Mouse (Mus musculus): ENCODE results near the gene Padi3. TPM values are rescaled to one million over a fixed set of nuclear protein-coding genes. Genes with fewer than 3 reads are reported as not detected.
A peak's percentile ranks its signal among the peaks of the same experiment; 100 is the strongest.

The Padi3 gene
- polyA plus RNA-seq, 1 experiment = not detected

- TF ChIP-seq CTCF (IDR thresholded peaks at IDR 0.05; ENCODE audit: extremely low read depth, insufficient read depth, low read length) (no peak), POLR2A (IDR thresholded peaks at IDR 0.05; ENCODE audit: extremely low read depth, insufficient read depth, low read length) (no peak)
- H3K27ac ChIP-seq (ENCODE audit: insufficient read depth, low read length) = no peak overlapping the region
- H3K4me3 ChIP-seq (ENCODE audit: insufficient read depth, low read length) = no peak overlapping the region
- no peaks in the 10 kb centered on the region for H3K4me1 ChIP-seq (ENCODE audit: control insufficient read depth, insufficient read depth, low read length)
Observed at GRCm38 (mm10) chr4:140747978-140748377, 62.5 kb downstream of the Padi3 start.

DNA sequence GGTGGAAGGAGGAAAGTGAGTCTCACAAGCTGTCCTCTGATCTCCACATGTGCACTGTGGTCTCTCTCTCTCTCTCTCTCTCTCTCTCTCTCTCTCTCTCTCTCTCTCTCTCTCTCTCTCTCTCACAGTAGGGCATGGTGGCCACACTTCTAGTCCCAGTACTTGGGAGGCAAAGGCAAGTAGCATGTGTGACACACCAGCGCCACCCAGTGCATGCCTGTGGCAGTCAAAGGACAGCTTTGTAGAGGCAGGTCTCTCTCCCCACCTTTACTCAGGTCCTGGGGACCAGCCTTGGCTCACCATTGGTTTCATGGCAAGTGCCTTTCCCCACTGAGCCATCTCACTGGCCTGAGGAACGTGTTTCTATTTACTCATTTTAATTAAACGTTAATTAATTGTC is 65.8 kb downstream of the Padi3 start:
- Histone ChIP-seq H3K4me3 (ENCODE audit: insufficient read depth, low read length) (no peak overlapping the region), H3K27ac (ENCODE audit: insufficient read depth, low read length) (no peak overlapping the region), H3K4me1 (ENCODE audit: control insufficient read depth, insufficient read depth, low read length) (peaks cover 6% of the 10 kb centered on the region)
- TF ChIP-seq POLR2A (IDR thresholded peaks at IDR 0.05; ENCODE audit: extremely low read depth, insufficient read depth, low read length) (no peak), CTCF (IDR thresholded peaks at IDR 0.05; ENCODE audit: extremely low read depth, insufficient read depth, low read length) (peak; percentile 89)

GRCm38 (mm10) chr4:140743086-140743485 is 67.4 kb downstream of the Padi3 start:
- Histone ChIP-seq H3K27ac (ENCODE audit: insufficient read depth, low read length) (no peak overlapping the region), H3K4me1 (ENCODE audit: control insufficient read depth, insufficient read depth, low read length) (peaks cover 6% of the 10 kb centered on the region), H3K4me3 (ENCODE audit: insufficient read depth, low read length) (no peak overlapping the region)
- TF ChIP-seq POLR2A (IDR thresholded peaks at IDR 0.05; ENCODE audit: extremely low read depth, insufficient read depth, low read length) (no peak), CTCF (IDR thresholded peaks at IDR 0.05; ENCODE audit: extremely low read depth, insufficient read depth, low read length) (no peak)

DNA sequence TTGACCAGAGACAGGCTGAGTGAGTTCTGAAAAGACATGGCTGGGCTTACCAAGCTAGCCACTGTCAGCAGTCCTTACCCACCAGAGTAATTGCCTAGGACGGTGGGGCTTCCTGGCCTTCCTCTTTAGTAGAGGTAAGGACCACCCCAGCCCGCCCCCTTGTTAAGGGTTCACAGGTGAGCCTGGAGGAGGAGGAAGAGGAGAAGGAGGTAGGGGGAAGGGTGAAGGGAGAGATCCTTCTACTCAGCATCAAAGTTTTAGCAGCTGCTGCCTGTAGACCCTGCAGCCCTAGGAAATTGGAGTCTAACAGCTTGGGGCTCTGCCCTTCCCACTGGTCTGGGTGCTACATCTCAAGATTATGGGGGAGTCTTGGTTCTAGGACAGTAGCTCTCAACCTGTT is 67.9 kb downstream of the Padi3 start, which contains the start of gene Padi6:
Gene Padi6 (minus strand): TSS at position 101 of the 400 bp plus-strand sequence.
- H3K4me1 ChIP-seq (ENCODE audit: control insufficient read depth, insufficient read depth, low read length) = peaks cover 6% of the 10 kb centered on the region
- no peak within 1 kb of the TSS for H3K27ac ChIP-seq (ENCODE audit: insufficient read depth, low read length)
- TF ChIP-seq CTCF (IDR thresholded peaks at IDR 0.05; ENCODE audit: extremely low read depth, insufficient read depth, low read length) = no peak
- no peak for TF ChIP-seq POLR2A (IDR thresholded peaks at IDR 0.05; ENCODE audit: extremely low read depth, insufficient read depth, low read length)
- no peak within 1 kb of the TSS for H3K4me3 ChIP-seq (ENCODE audit: insufficient read depth, low read length)

DNA sequence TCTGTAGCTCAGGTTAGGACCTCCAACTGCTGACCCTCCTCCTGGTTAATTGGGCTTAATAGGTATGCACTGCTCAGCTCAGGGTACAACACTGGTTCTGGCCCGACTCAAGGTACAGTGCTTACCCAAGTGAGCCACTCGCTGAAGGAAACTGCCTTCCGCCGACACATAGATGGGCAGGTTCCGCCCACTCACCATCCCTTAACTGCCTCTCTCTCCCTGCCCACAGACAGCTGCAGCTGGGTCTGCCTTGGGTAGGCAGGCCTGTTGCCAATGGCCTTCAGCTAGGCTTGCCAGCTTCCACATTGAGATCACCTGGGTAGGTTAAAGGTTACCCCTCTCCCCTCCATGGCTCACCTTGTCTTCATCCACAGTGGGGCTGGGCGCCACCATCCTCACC is 69.0 kb downstream of the Padi3 start:
- Histone ChIP-seq H3K4me1 (ENCODE audit: control insufficient read depth, insufficient read depth, low read length) (peaks cover 6% of the 10 kb centered on the region), H3K4me3 (ENCODE audit: insufficient read depth, low read length) (no peak overlapping the region), H3K27ac (ENCODE audit: insufficient read depth, low read length) (no peak overlapping the region)
- TF ChIP-seq POLR2A (IDR thresholded peaks at IDR 0.05; ENCODE audit: extremely low read depth, insufficient read depth, low read length) (no peak), CTCF (IDR thresholded peaks at IDR 0.05; ENCODE audit: extremely low read depth, insufficient read depth, low read length) (no peak)

DNA sequence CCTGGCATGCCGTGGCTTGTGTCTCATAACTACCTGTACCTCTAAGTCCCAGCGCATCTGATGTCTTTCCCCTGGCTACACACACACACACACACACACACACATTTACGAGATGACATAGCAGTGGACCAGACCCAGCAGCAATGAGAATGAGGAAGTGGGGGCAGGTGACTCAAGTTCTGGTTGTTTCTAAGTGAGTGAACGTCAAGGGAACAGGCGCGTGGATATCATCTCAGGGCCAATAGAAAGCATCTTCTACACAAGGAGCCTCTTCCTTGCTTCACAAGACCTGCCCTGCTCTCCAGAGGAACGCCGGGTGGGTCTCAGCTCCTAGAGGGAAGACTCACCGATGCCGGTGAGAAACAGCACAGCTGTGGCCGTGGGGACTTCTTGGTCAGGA is 69.8 kb downstream of the Padi3 start:
- TF ChIP-seq CTCF (IDR thresholded peaks at IDR 0.05; ENCODE audit: extremely low read depth, insufficient read depth, low read length) (no peak), POLR2A (IDR thresholded peaks at IDR 0.05; ENCODE audit: extremely low read depth, insufficient read depth, low read length) (no peak)
- Histone ChIP-seq H3K4me1 (ENCODE audit: control insufficient read depth, insufficient read depth, low read length) (peaks cover 6% of the 10 kb centered on the region), H3K4me3 (ENCODE audit: insufficient read depth, low read length) (no peak overlapping the region), H3K27ac (ENCODE audit: insufficient read depth, low read length) (no peak overlapping the region)

Other genes starting within 250 kb of the Padi3 start
- gene Arhgef10l, start 144.6 kb downstream of the Padi3 start, polyA plus RNA-seq (2012; rRNA removed) = 34.5 and 38.3 TPM in 2 replicates
- gene Rcc2, start 110.1 kb downstream of the Padi3 start, polyA plus RNA-seq (2012; rRNA removed) = 44.1 and 45.9 TPM in 2 replicates
- 0.72 and 1.1 TPM in 2 replicates for gene Padi6, start 68.0 kb downstream of the Padi3 start, polyA plus RNA-seq (2012; rRNA removed)
- gene Padi4, start 36.4 kb downstream of the Padi3 start, polyA plus RNA-seq (2012; rRNA removed) = 0.11 and 0.31 TPM in 2 replicates
- 0.04 TPM in 1 of 2 replicates, not detected in the other for gene Padi1, start 35.1 kb upstream of the Padi3 start, polyA plus RNA-seq (2012; rRNA removed)
- 19.4 and 19.7 TPM in 2 replicates for gene Padi2, start 95.7 kb upstream of the Padi3 start, polyA plus RNA-seq (2012; rRNA removed)
- 276 and 282 TPM in 2 replicates for gene Sdhb, start 150.6 kb upstream of the Padi3 start, polyA plus RNA-seq (2012; rRNA removed)
- 180 and 187 TPM in 2 replicates for gene Atp13a2, start 176.2 kb upstream of the Padi3 start, polyA plus RNA-seq (2012; rRNA removed)
- gene Mfap2, start 199.8 kb upstream of the Padi3 start, polyA plus RNA-seq (2012; rRNA removed) = 9.6 and 10.9 TPM in 2 replicates
- gene Crocc, start 249.9 kb upstream of the Padi3 start, polyA plus RNA-seq (2012; rRNA removed) = 85.8 and 95.2 TPM in 2 replicates